Mouse (Mus musculus) frontal cortex, postnatal 10 days (tissue): ENCODE data around the gene Manbal.
"Not testable (repeated sequence)": the region's sequence is repeated elsewhere in the genome, so short reads cannot be mapped to it uniquely, and the experiment has no call there.

Experiments used
- DNase-seq, 2 experiments: peaks; one replicate each; pipeline ENCODE4 v3.0.0; 2022; ENCODE audit warnings: low spot score in 2 of 2, mixed read lengths in 1 of 2

Manbal gene

DNA sequence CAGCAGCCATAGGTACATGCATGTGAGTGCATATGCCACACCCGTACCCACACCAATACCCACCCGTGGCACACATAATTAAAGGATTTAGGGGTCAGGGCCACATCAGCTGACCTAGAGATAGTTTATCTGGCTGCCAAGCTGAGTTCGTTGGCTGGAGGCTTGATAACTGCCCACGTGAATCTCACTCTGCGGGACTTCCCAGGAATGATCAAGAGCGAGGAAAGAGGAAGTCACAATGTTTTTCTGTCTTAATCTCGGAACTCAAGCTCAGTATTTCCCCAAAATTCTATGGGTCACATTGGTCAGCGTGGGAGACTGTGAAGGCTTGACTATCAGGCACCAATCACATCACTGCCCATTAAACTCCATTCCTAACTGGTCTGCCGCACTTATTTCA is 632 bp upstream of the Manbal start:
- DNase-seq: no peak

DNA sequence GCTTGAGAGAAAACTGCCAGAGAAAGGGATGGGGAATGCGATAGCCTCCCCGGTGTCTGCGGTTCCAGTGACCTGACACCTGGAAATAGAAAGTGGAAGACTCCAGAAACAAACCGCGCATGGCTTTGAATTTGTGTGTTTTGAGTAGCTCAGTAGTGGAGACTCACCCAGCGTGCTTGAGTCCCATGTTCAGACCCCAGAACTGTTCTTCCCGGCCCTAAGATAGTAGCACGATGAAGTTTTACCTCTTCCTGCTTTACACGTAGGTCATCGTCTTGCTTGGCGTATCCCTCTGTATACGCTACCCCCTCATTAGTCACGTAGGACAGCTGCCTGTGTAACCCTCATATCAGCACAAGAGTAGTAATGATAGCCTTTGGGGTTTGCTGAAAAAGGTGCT is 597 bp downstream of the Manbal start:
- DNase-seq: no peak

DNA sequence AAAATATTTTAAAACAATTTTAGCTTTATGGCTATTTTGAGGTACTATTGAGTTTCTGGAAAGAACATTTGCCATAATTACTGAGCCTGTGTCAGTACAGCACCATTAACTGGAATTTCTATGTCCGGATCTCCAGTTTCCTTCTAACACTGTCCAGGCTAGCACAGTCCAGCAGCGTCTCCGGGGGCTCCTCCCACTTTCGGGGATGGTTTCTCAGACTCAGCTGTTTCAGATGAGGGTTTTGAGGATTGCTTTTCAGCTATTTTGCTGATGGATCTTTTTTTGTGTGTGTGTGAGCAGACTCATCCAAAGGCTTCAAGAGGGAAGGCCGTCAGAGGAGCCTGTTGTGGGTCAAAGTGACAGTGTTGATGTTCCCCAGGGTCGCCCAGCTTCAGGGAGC is 4.3 kb downstream of the Manbal start:
- no peak for DNase-seq

DNA sequence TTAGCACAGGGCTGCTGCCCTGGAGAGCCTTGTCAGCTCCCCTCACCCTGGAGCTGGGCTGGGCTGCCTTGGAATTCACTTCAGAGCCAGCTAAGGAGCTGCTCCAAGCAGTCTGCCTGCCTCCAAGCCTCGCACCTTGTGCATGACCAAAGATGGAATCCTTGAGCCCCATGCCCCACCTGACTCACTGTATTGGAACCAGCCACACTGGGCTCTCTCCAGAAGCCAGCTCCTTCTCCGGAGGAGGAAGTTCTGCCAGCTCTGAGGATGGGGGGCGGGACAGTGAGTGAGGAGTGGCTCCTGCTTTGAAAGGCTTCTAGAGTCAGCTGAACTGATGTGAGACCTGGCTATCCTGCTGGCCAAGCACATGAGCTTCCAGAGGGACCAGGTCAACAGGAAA is 6.3 kb downstream of the Manbal start:
- DNase-seq: no peak

DNA sequence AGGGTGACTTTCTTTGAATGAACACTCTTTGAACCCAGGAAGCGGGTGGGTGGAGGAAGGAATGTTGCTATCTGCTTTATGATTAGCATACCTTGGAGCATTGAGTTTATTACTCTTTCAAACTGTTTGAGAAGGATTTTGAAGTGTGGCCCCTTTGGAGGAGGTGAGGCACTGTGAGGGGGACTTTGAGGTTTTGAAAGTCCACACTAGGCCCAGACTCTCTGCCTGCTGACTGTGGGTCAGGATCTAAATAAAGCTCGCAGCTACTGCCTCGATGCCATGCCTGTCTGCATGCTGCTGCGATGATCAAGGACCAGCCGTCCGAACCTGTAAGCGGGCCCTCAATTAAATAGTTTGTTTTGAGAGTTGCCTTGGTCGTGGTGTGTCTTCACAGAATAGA is 7.7 kb downstream of the Manbal start:
- no peak for DNase-seq

DNA sequence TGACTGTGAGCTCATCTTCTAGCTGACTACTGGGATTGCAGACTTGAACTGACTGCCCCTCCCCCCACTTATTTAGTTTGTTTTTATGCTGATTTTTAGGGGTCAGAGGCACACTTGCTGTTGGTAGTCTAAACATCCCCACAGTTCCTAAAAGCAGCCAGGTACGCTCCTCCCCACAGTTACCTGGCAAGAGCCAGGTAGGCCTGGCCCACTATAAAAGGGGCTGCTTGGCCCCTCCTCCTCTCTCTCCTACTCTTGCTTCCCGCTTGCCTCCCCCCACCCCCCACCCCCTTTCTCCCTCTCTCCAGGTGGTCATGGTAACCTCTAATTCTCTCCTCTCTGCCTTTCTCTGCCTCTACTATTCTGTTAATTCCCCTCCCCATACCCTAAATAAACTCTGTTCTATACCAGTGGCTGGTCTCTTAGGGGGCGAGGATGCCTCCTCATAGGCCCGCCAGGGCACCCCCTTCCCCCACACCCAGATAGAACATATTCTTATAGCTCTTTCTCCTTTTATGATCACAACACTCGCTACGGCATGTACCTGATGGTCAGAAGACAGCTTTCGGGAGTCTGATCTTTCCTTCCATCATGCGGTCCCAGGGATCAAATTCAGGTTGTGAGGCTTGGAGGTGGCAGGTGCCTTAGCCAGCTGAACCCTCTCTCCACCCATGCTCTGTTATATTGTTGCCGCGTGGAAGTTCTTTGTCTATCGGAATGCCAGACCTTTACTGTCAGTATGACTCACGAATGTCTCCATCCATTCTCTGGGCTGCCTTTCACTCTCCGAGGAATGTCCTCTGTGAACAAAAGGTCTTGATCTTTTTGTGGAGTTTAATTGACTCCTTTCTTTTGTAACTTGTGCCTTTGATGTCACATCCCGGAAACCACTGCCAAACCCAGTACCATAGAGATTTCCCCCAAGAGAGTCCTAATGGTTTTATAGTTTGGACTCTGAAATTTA is 8.7 kb downstream of the Manbal start:
- DNase-seq: no peak

DNA sequence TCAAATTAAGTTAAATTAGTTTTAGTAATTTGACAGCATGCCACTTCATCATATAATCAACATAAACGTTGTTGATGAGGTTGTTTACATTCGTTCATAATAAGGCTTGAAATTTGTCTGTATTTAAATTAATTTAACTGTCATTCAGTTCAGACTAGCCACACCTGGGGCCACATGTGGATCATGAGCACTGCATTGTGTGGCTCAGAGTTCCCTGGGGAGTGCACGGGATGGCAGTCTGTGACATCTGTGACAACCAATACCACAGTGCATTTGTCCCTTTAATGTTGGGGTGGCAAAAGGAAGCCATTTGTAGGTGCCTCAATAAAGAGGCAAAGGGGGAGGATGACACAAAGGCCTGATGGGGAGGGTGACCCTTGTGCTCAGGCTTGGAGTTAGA is 9.6 kb downstream of the Manbal start:
- no peak for DNase-seq

DNA sequence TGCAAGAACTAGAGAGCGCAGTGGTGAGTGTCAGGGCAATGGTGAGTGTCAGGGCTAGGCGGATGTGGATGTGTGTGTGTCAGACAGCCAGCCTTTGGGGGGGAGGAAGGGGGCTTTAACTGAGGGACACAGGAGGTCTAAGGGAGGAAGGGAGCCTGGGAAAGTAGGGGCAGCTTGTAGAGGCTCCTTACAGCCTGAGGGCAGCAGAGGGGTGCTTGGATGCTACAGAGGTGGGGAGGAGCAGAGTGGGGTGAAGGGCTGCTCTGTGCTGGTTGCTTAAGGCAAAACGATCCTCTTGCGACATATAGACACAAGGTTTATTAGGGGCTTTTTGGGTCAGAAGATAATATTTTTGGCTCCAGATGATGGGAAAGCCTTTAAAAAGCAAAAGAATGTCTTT is 17.4 kb downstream of the Manbal start:
- no peak for DNase-seq

DNA sequence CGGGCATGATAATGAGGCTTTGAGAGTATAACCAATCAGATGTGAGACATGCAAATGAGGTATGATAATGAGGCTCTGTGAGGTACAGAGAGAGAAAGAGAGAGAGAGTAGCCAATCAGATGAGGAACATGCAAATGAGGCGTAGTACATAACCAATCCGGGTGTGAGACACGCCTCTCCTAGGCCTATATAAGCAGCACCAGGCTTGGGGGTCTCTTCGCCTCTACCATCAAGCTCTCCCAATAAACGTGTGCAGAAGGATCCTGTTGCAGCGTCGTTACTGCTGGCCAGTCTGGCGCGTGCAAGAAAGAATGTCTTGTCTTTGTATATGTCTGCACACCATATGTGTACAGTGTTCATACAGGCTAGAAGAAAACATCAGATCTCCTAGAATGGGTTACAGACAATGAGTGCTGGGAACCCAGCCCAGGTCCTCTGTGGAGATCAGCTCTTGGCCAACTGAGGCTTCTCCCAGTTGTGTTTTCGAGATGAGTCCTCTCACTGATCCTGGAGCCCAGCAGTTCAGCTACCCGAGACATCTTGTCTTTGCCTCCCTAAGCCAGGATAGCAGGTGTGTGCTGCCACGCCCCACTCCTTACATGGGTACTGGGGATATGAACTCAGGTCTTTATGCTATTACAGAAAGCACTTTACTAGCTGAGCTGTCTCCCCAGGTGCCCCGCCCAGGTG is 21.7 kb downstream of the Manbal start:
- not testable (repeated sequence) for DNase-seq

DNA sequence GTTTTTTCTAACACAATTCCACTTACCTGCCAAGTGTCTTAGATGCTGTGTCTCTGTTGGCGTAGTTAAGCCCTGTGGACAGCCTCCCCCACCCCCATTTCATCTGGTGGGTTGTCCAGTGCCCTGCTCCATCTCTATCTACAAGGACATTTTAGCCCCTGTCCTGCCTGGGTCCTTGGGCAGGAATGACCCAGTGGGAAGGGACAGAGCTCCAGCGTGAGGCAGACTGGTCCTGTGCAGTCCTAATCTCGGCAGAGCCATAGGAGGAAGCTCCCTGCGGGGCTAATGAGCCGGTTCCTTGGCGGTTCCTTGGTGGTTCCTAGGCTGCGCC is 22.2 kb downstream of the Manbal start:
- no peak for DNase-seq

DNA sequence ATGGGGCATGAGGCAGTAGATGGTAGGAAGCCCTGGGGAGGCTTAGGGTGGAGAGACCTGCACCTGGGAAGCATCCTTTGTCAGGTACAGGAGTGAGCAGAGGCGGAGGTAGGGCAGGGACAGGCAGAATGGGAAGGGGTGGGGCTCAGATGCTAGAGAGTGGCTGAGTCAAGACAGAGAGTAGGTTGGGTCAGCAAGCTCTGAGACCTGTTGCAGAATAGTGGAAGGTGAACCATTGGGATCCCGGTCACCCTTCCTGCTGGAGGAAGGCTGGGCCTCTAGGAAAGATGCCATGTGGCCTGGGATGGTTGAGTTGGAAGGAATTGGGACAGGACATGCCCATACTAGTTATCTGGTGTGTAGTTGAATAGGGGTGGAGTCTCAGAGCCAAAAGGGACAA is 24.9 kb downstream of the Manbal start:
- DNase-seq: no peak

DNA sequence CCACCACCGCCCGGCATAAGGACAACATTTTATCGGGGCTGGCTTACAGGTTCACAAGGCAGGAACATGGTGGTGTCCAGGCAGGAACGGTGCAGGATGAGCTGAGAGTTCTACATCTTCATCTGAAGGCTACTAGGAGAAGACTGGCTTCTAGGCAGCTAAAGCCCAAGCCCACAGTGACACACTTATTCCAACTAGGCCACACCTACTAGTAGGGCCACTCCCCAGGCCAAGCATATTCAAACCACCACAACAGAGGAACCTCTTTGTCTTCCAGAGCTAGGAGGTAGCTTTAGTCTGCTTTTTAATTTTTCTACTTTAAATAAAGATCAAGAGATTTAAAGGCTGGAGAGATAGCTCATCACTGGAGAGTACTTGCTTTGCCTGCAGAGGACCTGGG is 26.2 kb downstream of the Manbal start:
- no peak for DNase-seq

DNA sequence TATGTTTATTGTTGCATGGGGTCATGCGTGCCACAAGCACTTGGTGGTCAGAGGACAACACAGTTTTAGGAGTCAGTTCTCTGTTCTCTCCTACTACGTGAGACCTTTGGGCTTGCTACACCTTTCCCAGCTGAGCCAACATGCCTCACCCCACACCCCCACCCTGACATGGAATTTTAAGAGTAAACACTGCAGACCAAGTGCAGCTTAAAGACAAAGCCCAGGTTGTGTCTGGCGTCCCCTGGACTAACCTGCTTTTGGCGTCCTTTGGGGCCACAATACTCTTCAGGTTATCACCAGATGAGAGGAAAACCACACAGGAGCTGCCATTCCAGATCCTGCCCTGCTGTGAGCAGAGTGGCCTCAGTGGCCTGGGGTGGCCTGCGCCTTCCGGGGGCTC is 27.5 kb downstream of the Manbal start:
- DNase-seq: no peak

DNA sequence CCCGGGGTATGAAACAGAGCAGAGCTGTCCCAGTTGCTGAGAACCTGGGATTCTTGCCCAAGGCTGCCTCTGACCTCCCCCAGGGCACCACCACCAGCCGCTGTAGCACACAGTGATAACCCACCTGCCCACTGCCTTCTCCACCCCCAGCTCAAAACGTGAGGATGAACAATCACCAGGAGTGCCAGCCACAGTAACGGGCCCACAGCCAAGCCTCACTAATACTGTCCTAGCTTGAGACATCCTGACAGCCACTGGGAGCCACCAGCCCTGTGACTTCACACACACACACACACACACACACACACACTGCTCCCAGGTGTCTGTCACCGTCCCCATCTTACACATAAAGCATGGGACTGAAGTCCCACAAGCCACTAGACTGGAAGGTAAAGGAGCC is 28.0 kb downstream of the Manbal start:
- no peak for DNase-seq

DNA sequence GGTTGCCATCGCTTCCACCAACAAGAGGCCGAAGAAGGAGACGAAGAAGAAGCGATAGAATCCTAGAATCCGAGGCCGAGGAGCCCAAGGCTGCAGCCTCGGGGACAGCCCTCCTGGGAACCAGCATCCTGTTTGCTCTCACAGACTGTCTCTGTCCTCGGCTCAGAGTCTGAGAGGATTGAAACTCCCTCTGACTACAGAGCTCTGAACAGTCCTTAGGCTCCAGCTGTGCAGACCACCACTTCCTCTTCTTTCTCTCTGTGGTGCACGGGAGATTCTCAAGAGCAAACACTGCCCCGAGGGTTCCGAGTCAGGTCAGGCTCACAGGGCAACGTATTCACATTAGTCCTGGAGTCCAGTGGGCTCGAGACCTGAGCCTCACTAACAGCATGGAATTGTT is 28.6 kb downstream of the Manbal start:
- no peak for DNase-seq

DNA sequence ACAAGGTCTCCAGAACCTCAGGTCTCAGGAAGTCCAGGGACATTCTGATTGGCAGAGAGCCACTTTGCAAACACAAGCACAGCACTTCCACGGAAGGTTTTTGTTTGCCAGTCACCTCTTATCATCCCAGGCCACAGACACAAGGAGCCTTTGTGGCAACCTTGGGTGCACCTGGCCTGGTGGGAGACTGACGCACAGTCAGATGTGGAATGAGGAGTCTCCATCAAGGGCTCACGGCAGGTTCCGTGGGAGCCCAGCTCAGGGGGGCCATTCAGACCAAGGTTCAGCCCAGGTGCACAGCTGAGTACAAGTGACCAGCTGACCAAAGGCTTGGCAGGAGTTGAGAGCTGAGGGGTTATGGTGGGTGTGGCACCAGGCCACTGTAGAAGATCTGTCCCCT is 30.0 kb downstream of the Manbal start:
- DNase-seq: no peak

DNA sequence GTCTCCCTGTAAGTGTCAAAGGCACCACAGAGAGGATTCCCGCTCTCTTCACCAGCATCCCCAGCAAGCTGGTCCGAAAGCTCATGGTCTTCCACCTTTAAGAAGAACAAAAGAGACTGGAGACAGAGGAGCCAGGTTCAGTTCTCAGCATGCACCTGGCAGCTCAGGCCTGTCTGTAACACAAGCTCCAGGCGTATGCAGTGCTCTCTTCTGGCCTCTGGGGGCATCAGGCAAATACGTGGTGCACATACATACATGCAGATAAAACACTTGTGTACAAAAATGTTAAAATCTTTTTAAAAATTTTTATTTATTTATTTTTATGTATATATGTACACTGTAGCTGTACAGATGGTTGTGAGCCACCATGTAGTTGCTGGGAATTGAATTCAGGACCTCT is 31.1 kb downstream of the Manbal start:
- DNase-seq: no peak

DNA sequence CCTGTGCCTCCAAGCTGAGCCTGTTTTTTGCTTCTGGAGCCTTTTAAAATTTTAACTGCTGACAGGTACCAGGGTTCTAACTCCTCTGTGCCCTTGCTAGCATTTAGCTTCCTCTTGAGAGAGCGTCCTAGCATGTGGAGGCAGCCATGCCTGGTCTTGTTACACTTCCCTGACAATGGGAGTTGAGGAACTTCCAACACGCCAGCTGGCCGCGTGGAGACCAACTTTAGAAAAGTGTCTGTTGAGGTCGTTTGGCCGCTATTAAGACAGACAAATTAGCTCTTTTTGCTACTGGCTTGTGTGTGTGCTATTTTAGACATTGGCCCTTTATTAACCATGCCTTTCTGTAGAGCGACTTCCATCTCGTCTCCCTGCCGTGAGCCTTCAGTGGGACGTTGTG is 32.4 kb downstream of the Manbal start:
- DNase-seq: no peak

DNA sequence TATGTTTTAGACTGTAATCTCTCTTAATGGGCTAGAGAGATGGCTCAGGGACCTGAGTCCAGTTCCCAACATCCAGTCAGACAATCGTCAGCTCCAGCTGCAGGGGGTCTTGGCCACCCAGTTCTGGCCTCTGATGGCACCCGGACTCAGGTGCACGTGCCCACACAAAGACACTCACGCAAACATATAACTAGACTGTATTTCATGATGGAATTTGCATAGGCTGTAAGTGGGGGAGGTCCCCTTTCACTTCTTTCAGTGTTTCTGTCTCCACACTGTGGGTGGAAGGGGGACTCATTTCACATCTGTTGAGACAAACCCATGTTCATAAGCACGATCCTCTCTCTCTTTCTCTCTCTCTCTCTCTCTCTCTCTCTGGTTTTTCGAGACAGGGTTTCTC is 33.1 kb downstream of the Manbal start:
- DNase-seq: no peak

DNA sequence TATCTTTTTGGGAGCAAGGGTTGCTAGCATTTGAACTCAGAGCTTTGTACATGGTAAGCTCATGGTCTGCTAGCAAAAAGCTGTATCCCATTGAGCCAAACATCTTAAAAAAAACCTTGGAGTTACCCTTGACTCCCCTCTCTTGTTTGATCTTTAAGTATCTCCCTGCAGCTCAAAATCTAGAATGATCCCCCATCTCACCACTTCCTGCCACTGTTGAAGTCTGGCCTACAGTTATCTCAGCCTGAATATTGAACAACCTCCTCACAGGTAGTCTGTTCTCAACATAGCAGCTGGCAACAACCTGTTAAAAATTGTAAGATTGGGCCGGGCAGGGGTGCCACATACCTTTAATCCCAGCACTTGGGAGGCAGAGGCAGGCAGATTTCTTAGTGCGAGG is 33.9 kb downstream of the Manbal start:
- DNase-seq: no peak

DNA sequence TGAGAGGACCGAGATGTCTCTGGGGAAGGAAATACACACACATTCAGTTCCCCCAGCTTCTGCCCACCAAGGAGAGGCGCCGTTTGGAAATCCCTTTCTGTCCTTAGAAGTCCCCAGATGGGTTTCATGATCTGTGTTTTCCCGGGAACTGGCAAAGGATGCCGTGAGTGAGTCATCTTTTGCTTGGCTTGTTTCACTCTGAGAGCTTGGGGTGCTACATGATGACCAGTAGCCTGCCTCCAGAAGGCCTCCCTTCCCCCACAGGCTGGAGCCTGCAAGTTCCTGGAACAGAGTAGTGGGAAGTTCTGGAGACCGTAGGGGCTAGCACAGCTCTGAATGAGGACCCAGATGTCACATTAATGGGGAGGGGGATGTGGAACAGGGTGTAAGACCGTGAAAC is 40.2 kb downstream of the Manbal start:
- DNase-seq: no peak

DNA sequence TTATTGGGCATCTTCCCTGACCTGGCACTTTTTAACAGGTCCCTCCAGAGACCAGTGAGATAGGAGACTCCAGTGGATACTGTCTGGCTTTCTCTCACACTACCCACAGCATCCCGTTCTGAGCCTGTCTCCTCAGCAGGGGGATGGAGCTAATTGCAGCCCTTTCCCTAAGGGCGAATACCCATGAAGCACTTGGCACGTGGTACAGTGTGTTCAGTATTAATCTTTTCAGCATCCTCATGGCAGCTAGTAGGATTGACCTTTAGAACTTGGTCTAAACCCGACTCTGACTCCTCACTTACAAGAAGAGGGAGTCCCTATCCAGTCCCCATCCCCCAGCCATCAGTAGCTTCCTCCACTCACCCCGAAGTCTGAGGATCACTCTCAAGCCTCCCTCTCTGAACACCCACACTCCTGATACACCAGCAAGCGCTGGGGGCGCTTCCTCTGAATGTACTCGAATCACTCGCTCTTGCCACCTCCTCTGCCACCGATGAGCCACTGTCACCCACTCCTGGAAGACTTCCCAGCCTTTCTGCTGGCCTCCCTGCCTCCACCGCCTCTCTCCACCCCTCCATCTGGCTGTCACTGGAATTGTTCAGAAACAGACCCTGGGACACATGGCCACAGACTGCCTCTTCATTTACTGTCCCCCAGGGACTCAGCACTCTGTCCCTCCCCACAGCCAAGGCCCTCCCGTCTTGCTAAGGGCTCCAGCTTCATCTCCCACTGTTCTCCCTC is 42.6 kb downstream of the Manbal start:
- DNase-seq: peak in 1 of 2 experiments; percentile 42
